Mouse (Mus musculus) neutrophil, adult 5-6 weeks (primary cell): ENCODE data around the gene 9330182L06Rik. TPM values are rescaled to one million over a fixed set of nuclear protein-coding genes. Genes with fewer than 3 reads are reported as not detected.

Experiments used
- ATAC-seq: fragments of 151-379, 151-347 bp; 2 replicates; pipeline ENCODE4 v1.8.0; 2017; ENCODE audit warnings: mild to moderate bottlenecking, moderate TSS enrichment; ENCODE audit not compliant: insufficient number of reproducible peaks, poor library complexity, low FRiP score, severe bottlenecking; ENCODE audit errors: extremely low read depth
- total RNA-seq: library from RNA; stranded (forward); fragments of 200-1000 nt; gene quantifications from 2 replicates; pipeline ENCODE4 v1.2.3, GENCODE M21; 2017

Gene 9330182L06Rik
- total RNA-seq, 1 experiment from 2014 or later, result 0.23 TPM

DNA sequence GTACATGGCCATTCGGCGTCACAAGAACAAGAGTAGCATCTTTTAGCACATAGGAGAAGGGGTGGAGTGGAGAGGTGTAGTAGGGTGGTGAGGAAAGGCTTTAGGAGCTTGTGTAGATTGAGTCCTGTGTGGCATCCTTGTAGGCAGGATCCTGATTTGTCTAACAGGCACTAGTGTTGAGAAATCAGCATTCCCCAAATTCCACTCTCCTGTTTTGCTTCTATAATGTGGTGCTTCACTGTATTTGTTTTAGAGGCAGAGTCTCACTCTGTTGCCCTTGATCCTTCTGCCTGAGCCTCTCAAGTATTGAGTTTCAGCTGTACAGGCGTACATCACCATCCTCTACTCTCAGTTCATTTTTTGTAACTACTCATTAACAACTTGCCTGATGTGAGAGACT, 211.7 kb downstream of the 9330182L06Rik start:
- ATAC-seq, result no peak

GRCm38 (mm10) chr5:9495456-9495855, 229.5 kb downstream of the 9330182L06Rik start:
- no peak for ATAC-seq

- ATAC-seq, result no peak
These were observed 231.3 kb downstream of the 9330182L06Rik start for GRCm38 (mm10) chr5:9497235-9497634.

DNA sequence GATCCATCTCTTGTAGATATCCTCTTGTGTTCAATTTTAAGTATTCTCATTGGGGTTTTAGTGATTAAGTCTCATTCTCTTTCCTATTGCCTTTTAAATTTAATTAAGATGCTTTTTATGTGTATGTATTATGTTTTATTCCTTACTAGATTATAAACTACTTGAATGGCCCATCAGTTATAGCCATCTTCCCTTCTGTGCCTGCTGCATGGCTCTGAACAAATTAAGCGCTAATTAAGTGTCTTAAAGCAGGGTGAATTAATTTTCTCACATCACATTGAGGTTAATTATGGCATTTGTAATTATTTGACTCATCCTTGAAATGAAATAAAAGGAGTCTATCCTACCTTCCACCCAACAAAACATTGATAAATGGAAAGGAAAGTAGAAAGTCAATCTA, 245.1 kb downstream of the 9330182L06Rik start:
- ATAC-seq, result no peak

DNA sequence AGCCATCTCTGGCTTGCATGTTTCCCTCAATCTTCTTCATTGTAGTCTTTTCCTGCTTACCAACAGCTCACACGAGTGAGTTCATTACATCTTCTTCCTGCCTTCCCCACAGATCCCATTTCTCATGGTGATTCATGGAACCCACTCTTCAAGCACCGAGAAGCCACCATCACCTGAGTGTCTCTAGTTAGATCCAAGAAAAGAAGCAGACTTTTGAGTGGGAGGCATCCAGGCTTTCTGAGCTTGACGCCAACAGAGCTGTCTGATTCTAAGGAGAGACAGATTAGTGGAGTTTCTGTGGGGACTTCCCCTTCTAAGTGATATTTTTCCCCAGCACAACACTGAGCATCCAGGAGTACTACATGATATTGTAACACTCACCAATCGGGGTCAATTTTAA, 259.6 kb downstream of the 9330182L06Rik start:
- no peak for ATAC-seq

Other genes with a start within 250 kb of the 9330182L06Rik start
- gene Tmem243, start 165.4 kb upstream of the 9330182L06Rik start, total RNA-seq, result 136 and 165 TPM in 2 replicates
- gene Dmtf1, start 104.3 kb upstream of the 9330182L06Rik start, total RNA-seq, result 128 and 147 TPM in 2 replicates